Comparison of ENCODE assay signal across 15 mouse cellular contexts in genomic region chr3:58487121-58487520, GRCm38 (mm10). TPM values are rescaled to one million over a fixed set of nuclear protein-coding genes. Genes with fewer than 3 reads are reported as not detected.
DNase-seq lines count a peak whose midpoint lies in the region; ATAC-seq and TF ChIP-seq lines count a peak whose summit lies in the region.
"Had no signal": no experiment of that assay in that cellular context is flagged by ENCODE, and none has a peak within 500 bp of the region (broad histone marks: within the 10 kb centered on the region; RNA-seq: fewer than 3 reads in every experiment).

No protein-coding gene starts in this region.

- H3K4me2 ChIP-seq in liver, postnatal 0 days (ENCODE audit: low read depth, low read length), result no peak overlapping the region
- H3K4me2 ChIP-seq in liver, embryonic 12.5 days, result no peak overlapping the region
- H3K4me2 ChIP-seq in stomach, postnatal 0 days (replicated peaks; ENCODE audit: low read depth), result no peak overlapping the region
- H3K4me2 ChIP-seq: midbrain, embryonic 12.5 days; stomach, embryonic 15.5 days had no signal

- H3K9ac ChIP-seq in liver, postnatal 0 days (replicated peaks), result no peak overlapping the region
- no peak overlapping the region for H3K9ac ChIP-seq in liver, embryonic 12.5 days
- no peak overlapping the region for H3K9ac ChIP-seq in stomach, postnatal 0 days (ENCODE audit: low read length)
- H3K9ac ChIP-seq: midbrain, embryonic 12.5 days; stomach, embryonic 15.5 days had no signal

- H3K36me3 ChIP-seq in liver, postnatal 0 days (replicated peaks; ENCODE audit: insufficient read depth, low read length), result no peaks in the 10 kb centered on the region
- H3K36me3 ChIP-seq in liver, embryonic 12.5 days, result no peaks in the 10 kb centered on the region
- no peaks in the 10 kb centered on the region for H3K36me3 ChIP-seq in stomach, postnatal 0 days (ENCODE audit: control insufficient read depth, insufficient read depth, low read length)
- H3K36me3 ChIP-seq: midbrain, embryonic 12.5 days; stomach, embryonic 15.5 days had no signal

- no peaks in the 10 kb centered on the region for H3K4me1 ChIP-seq in liver, postnatal 0 days (ENCODE audit: insufficient read depth)
- no peaks in the 10 kb centered on the region for H3K4me1 ChIP-seq in liver, embryonic 12.5 days
- no peaks in the 10 kb centered on the region for H3K4me1 ChIP-seq in stomach, postnatal 0 days (replicated peaks; ENCODE audit: control insufficient read depth, insufficient read depth)
- H3K4me1 ChIP-seq: midbrain, embryonic 12.5 days; stomach, embryonic 15.5 days had no signal

- no peak for DNase-seq in gastrocnemius, adult 2 months
- no peak for DNase-seq in gastrocnemius, postnatal 14 days
- DNase-seq in liver, postnatal 0 days, result no peak
- DNase-seq in ZHBTc4 (ENCODE audit: low read depth, low spot score), result peak; percentile 19
- DNase-seq in stomach, postnatal 0 days (ENCODE audit: low spot score), result no peak
- DNase-seq in frontal cortex, adult 2 months (ENCODE audit: extremely low spot score in 1 of 2, low spot score in 1 of 2), result no peak
- DNase-seq in spleen, postnatal 10 days (ENCODE audit: low spot score in 2 of 2), result no peak
- DNase-seq: adrenal gland, adult 8-10 months; cerebellum, adult 9-11 months; heart, adult 11 months; kidney, postnatal 4 days; thymus, postnatal 25 days had no signal

- peak; percentile 18; the same call in 1 of the 2 replicates for TF ChIP-seq CTCF in gastrocnemius, adult 2 months (IDR thresholded peaks at IDR 0.05)
- TF ChIP-seq CTCF in liver, postnatal 0 days (IDR thresholded peaks at IDR 0.05; ENCODE audit: low read depth), result peak; percentile 50
- peak; percentile 50 for TF ChIP-seq CTCF in stomach, postnatal 0 days (IDR thresholded peaks at IDR 0.05; ENCODE audit: low read depth)

- ATAC-seq in liver, postnatal 0 days, result no peak
- ATAC-seq in liver, embryonic 12.5 days, result no peak
- ATAC-seq in stomach, postnatal 0 days (ENCODE audit: low FRiP score, low TSS enrichment), result no peak

- no peak overlapping the region for H3K4me3 ChIP-seq in gastrocnemius, adult 2 months
- no peak overlapping the region for H3K4me3 ChIP-seq in liver, postnatal 0 days (ENCODE audit: low read depth, low read length)
- no peak overlapping the region for H3K4me3 ChIP-seq in liver, embryonic 12.5 days
- H3K4me3 ChIP-seq in stomach, postnatal 0 days (ENCODE audit: low read depth, low read length), result no peak overlapping the region
- H3K4me3 ChIP-seq: midbrain, embryonic 12.5 days; stomach, embryonic 15.5 days had no signal

- intact Hi-C loops in gastrocnemius, adult 2 months (cut with DNase I), result no loop called here
- intact Hi-C loops in gastrocnemius, postnatal 14 days (cut with DNase I; ENCODE audit: low total_unique reads), result loop anchor here (10.0 kb wide), 1 partner anchor 72 kb away; the partner anchor contains the start of gene Tsc22d2

- H3K27me3 ChIP-seq in liver, postnatal 0 days (ENCODE audit: insufficient read depth, low read length), result no peaks in the 10 kb centered on the region
- no peaks in the 10 kb centered on the region for H3K27me3 ChIP-seq in liver, embryonic 12.5 days (replicated peaks)
- H3K27me3 ChIP-seq in stomach, postnatal 0 days (ENCODE audit: control insufficient read depth, insufficient read depth, low read length), result no peaks in the 10 kb centered on the region
- H3K27me3 ChIP-seq: midbrain, embryonic 12.5 days; stomach, embryonic 15.5 days had no signal

- 66% methylated on average over 3 of the region's 3 CpGs for WGBS in liver, postnatal 0 days (ENCODE audit: insufficient replicate concordance)
- 67% methylated on average over 3 of the region's 3 CpGs for WGBS in liver, embryonic 12.5 days (ENCODE audit: insufficient replicate concordance)
- 71% methylated on average over 3 of the region's 3 CpGs for WGBS in stomach, postnatal 0 days

- H3K27ac ChIP-seq in gastrocnemius, adult 2 months, result no peak overlapping the region
- no peak overlapping the region for H3K27ac ChIP-seq in liver, postnatal 0 days (ENCODE audit: low read depth)
- H3K27ac ChIP-seq in liver, embryonic 12.5 days, result no peak overlapping the region
- no peak overlapping the region for H3K27ac ChIP-seq in stomach, postnatal 0 days (replicated peaks)
- H3K27ac ChIP-seq: midbrain, embryonic 12.5 days; stomach, embryonic 15.5 days had no signal

- H3K9me3 ChIP-seq in liver, postnatal 0 days (ENCODE audit: low read length), result peaks cover 5% of the 10 kb centered on the region; the same call in 1 of the 2 replicates
- no peaks in the 10 kb centered on the region for H3K9me3 ChIP-seq in liver, embryonic 12.5 days (replicated peaks)
- H3K9me3 ChIP-seq in stomach, postnatal 0 days (ENCODE audit: control insufficient read depth, low read length), result no peaks in the 10 kb centered on the region
- H3K9me3 ChIP-seq: midbrain, embryonic 12.5 days; stomach, embryonic 15.5 days had no signal

- no peak for TF ChIP-seq EP300 in liver, postnatal 0 days (IDR thresholded peaks at IDR 0.05; ENCODE audit: low read depth)
- TF ChIP-seq EP300 in stomach, postnatal 0 days (optimal IDR thresholded peaks at IDR 0.05), result no peak

RNA-seq across cellular contexts. Expression of gene Eif2a, which starts 38.5 kb away (rescaled TPM):
- 10 to 100 TPM; 48.9 to 54.8 TPM for total RNA-seq in gastrocnemius, adult 2 months (2021)
- total RNA-seq in gastrocnemius, postnatal 14 days (2021), result 10 to 100 TPM; 44.7 to 46.9 TPM
- polyA plus RNA-seq in liver, postnatal 0 days (2015; fragmentation: Nextera tagmentation; extraction: Ambion mirVana), result 20.1 and 20.6 TPM in 2 replicates
- 40.0 and 41.1 TPM in 2 replicates for polyA plus RNA-seq in liver, embryonic 12.5 days (2016; fragmentation: Nextera tagmentation; extraction: Ambion mirVana)
- polyA plus RNA-seq in stomach, postnatal 0 days (2015; fragmentation: Nextera tagmentation; extraction: Ambion mirVana), result 28.4 and 29.7 TPM in 2 replicates
- polyA plus RNA-seq in frontal cortex, adult 2 months (2012; rRNA removed), result 37.0 and 39.0 TPM in 2 replicates

RNA-seq across cellular contexts. Expression of gene Serp1, which starts 38.6 kb away (rescaled TPM):
- 1 to 10 TPM; 6.4 to 8.0 TPM for total RNA-seq in gastrocnemius, adult 2 months (2021)
- total RNA-seq in gastrocnemius, postnatal 14 days (2021), result 10 to 100 TPM; 10.2 to 13.2 TPM
- 115 and 118 TPM in 2 replicates for polyA plus RNA-seq in liver, postnatal 0 days (2015; fragmentation: Nextera tagmentation; extraction: Ambion mirVana)
- polyA plus RNA-seq in liver, embryonic 12.5 days (2016; fragmentation: Nextera tagmentation; extraction: Ambion mirVana), result 121 and 123 TPM in 2 replicates
- polyA plus RNA-seq in stomach, postnatal 0 days (2015; fragmentation: Nextera tagmentation; extraction: Ambion mirVana), result 166 and 175 TPM in 2 replicates
- 23.6 and 23.7 TPM in 2 replicates for polyA plus RNA-seq in frontal cortex, adult 2 months (2012; rRNA removed)
